Mouse (Mus musculus) spleen, adult 2 months (tissue): ENCODE data around the gene Emb.

Source experiments
- CTCF ChIP-seq: fragments of 200-500 bp; IDR thresholded peaks from 2 replicates; pipeline ENCODE4 v1.5.1; 2011; ENCODE audit warnings: mild to moderate bottlenecking, inconsistent platforms; ENCODE audit not compliant: insufficient read depth, insufficient read length, insufficient replicate concordance; ENCODE audit errors: extremely low read depth
- POLR2A ChIP-seq: fragments of 200-500 bp; IDR thresholded peaks from 2 replicates; pipeline ENCODE4 v1.6.1; 2011; ENCODE audit warnings: low read depth, low read length, inconsistent platforms

DNA sequence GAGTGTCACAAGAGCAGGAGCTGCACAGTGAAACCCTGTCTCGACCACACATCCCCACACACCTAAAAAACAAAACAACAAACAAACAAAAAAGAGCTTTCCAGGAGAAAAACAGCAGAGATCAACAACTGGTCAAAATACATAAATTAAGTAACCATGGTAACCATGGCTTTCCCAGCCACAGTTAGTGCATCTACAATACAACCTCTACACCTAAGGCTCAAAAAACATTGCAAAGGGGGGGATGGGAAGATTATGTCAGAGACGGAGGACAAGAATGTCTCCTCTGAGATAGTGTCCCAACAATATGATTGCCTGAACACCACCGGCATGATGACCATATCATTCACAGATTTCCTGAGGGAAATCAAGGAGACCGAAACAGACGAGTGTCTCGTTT is 23.0 kb upstream of the Emb start:
- TF ChIP-seq CTCF (no peak), POLR2A (no peak)
